Mouse (Mus musculus) duodenum, adult 2 months (tissue): ENCODE measurements around the gene Smtnl1. TPM values are rescaled to one million over a fixed set of nuclear protein-coding genes. Genes with fewer than 3 reads are reported as not detected.

Source experiments
- polyA plus RNA-seq: library from polyadenylated mRNA; depleted of rRNA; stranded (reverse); fragments of >200 nt; gene quantifications from 2 replicates; pipeline ENCODE4 v1.2.3, GENCODE M21; 2012; ENCODE audit warnings: low replicate concordance; rRNA removed

Smtnl1 gene
- not detected in 2 replicates for polyA plus RNA-seq

GRCm38 (mm10) chr2:84822552-84822951 is at the start of gene Smtnl1:
Smtnl1 (minus strand) TSS chr2:84822652.

GRCm38 (mm10) chr2:84838593-84838949 is 16.1 kb upstream of the Smtnl1 start, which contains the start of gene Slc43a1:
Slc43a1 (plus strand) TSS chr2:84838850.

GRCm38 (mm10) chr2:84826488-84827282 is 4.2 kb upstream of the Smtnl1 start, which contains the start of gene Timm10:
Timm10 (plus strand) TSS chr2:84826997.

GRCm38 (mm10) chr2:84798493-84798921 is 23.9 kb downstream of the Smtnl1 start, which contains the start of gene Ube2l6:
Ube2l6 (plus strand) TSS chr2:84798828.

GRCm38 (mm10) chr2:84775241-84775640 is 47.2 kb downstream of the Smtnl1 start, which contains the start of gene Serping1:
Serping1 (minus strand) TSS chr2:84775444.

Other genes starting within 250 kb of the Smtnl1 start
- gene Ctnnd1, start 171.9 kb downstream of the Smtnl1 start, polyA plus RNA-seq = 27.3 and 34.7 TPM in 2 replicates
- gene Btbd18, start 163.6 kb downstream of the Smtnl1 start, polyA plus RNA-seq = not detected in 2 replicates
- 40.6 and 43.2 TPM in 2 replicates for gene Selenoh, start 151.9 kb downstream of the Smtnl1 start, polyA plus RNA-seq
- not detected in 2 replicates for gene Gm28635, start 144.6 kb downstream of the Smtnl1 start, polyA plus RNA-seq
- 3.8 and 7.3 TPM in 2 replicates for gene Med19, start 144.2 kb downstream of the Smtnl1 start, polyA plus RNA-seq
- 18.5 and 60.4 TPM in 2 replicates for gene Tmx2, start 143.5 kb downstream of the Smtnl1 start, polyA plus RNA-seq
- 31.5 and 33.1 TPM in 2 replicates for gene Zdhhc5, start 107.5 kb downstream of the Smtnl1 start, polyA plus RNA-seq
- gene Clp1, start 95.3 kb downstream of the Smtnl1 start, polyA plus RNA-seq = 4.8 and 8.4 TPM in 2 replicates
- 1.3 and 2.3 TPM in 2 replicates for gene Ypel4, start 88.6 kb downstream of the Smtnl1 start, polyA plus RNA-seq
- not detected in 2 replicates for gene Gm19426, start 79.0 kb downstream of the Smtnl1 start, polyA plus RNA-seq
- 91.3 and 98.4 TPM in 2 replicates for gene Serping1, start 47.2 kb downstream of the Smtnl1 start, polyA plus RNA-seq
- gene Ube2l6, start 23.8 kb downstream of the Smtnl1 start, polyA plus RNA-seq = 29.3 and 114 TPM in 2 replicates
- 19.8 and 23.5 TPM in 2 replicates for gene Timm10, start 4.3 kb upstream of the Smtnl1 start, polyA plus RNA-seq
- gene Slc43a1, start 16.2 kb upstream of the Smtnl1 start, polyA plus RNA-seq = 1.8 and 3.4 TPM in 2 replicates
- gene Rtn4rl2, start 64.1 kb upstream of the Smtnl1 start, polyA plus RNA-seq = 4.3 and 17.8 TPM in 2 replicates
- 16.4 and 16.8 TPM in 2 replicates for gene Slc43a3, start 113.9 kb upstream of the Smtnl1 start, polyA plus RNA-seq
- 1.2 and 1.7 TPM in 2 replicates for gene Prg2, start 157.8 kb upstream of the Smtnl1 start, polyA plus RNA-seq
- not detected in 2 replicates for gene Prg3, start 165.6 kb upstream of the Smtnl1 start, polyA plus RNA-seq
- 43.0 and 56.0 TPM in 2 replicates for gene Ssrp1, start 214.6 kb upstream of the Smtnl1 start, polyA plus RNA-seq
- 0.11 and 0.15 TPM in 2 replicates for gene P2rx3, start 214.8 kb upstream of the Smtnl1 start, polyA plus RNA-seq
- 44.5 and 49.1 TPM in 2 replicates for gene Tnks1bp1, start 225.4 kb upstream of the Smtnl1 start, polyA plus RNA-seq